Mouse (Mus musculus) C2C12 (cell line): ENCODE results near the gene Cd86. TPM values are rescaled to one million over a fixed set of nuclear protein-coding genes. Genes with fewer than 3 reads are reported as not detected.

Experiments used
- H3K27me3 ChIP-seq: one replicate; pipeline ENCODE4 v1.6.1; 2011; ENCODE audit not compliant: control insufficient read depth, insufficient read depth, insufficient read length
- H3K36me3 ChIP-seq: one replicate; pipeline ENCODE4 v1.6.1; 2011; ENCODE audit not compliant: control insufficient read depth, insufficient read depth
- H3K4me3 ChIP-seq: one replicate; pipeline ENCODE4 v1.5.1; 2011; ENCODE audit warnings: mild to moderate bottlenecking, control low read depth; ENCODE audit not compliant: poor library complexity, insufficient read depth, severe bottlenecking
- H3K79me2 ChIP-seq: one replicate; pipeline ENCODE4 v1.6.1; 2011; ENCODE audit not compliant: control insufficient read depth, insufficient read depth
- H3K79me3 ChIP-seq: one replicate; pipeline ENCODE4 v1.6.1; 2011; ENCODE audit warnings: low read depth, control low read depth
- H3ac ChIP-seq: one replicate; pipeline ENCODE3; 2011; ENCODE audit warnings: low read depth; ENCODE audit not compliant: control insufficient read depth, insufficient read length
- CEBPB ChIP-seq: IDR thresholded peaks from one replicate; pipeline ENCODE4 v1.6.1; 2011; ENCODE audit warnings: low read depth, mild to moderate bottlenecking, control low read depth, moderate library complexity
- CTCF ChIP-seq: IDR thresholded peaks from one replicate; pipeline ENCODE4 v1.5.1; 2011; ENCODE audit not compliant: control insufficient read depth, insufficient read depth, insufficient read length
- FOSL1 ChIP-seq: IDR thresholded peaks from one replicate; pipeline ENCODE4 v1.8.0; 2011; ENCODE audit warnings: mild to moderate bottlenecking, low read length; ENCODE audit not compliant: poor library complexity, insufficient read depth, severe bottlenecking
- MAX ChIP-seq: IDR thresholded peaks from one replicate; pipeline ENCODE4 v1.6.1; 2011; ENCODE audit warnings: mild to moderate bottlenecking, control low read depth
- MYOD1 ChIP-seq: IDR thresholded peaks from one replicate; pipeline ENCODE4 v1.6.1; 2011; ENCODE audit warnings: low read depth; ENCODE audit not compliant: control insufficient read depth, insufficient read length
- MYOG ChIP-seq: IDR thresholded peaks from one replicate; pipeline ENCODE4 v1.6.1; 2011; ENCODE audit not compliant: control insufficient read depth, insufficient read length; ENCODE audit errors: extremely low read depth
- USF1 ChIP-seq: IDR thresholded peaks from one replicate; pipeline ENCODE4 v1.6.1; 2011; ENCODE audit warnings: low read depth, mild to moderate bottlenecking, control low read depth, moderate library complexity
- polyA plus RNA-seq: library from polyadenylated mRNA; unstranded; fragments of >200 nt; fragmentation: generic; extraction: Trizol; gene quantifications from one replicate; pipeline ENCODE4 v1.2.1, GENCODE M21; 2012; ENCODE audit warnings: missing spikeins

Gene Cd86
- polyA plus RNA-seq, 1 experiment, result not detected

GRCm38 (mm10) chr16:36673196-36673595, 7.3 kb upstream of the Cd86 start:
- Histone ChIP-seq H3K36me3 (no peaks in the 10 kb centered on the region), H3K79me2 (no peaks in the 10 kb centered on the region)

GRCm38 (mm10) chr16:36670590-36670989, 4.7 kb upstream of the Cd86 start:
- no peaks in the 10 kb centered on the region for H3K27me3 ChIP-seq
- H3K4me3 ChIP-seq, result no peak overlapping the region
- H3ac ChIP-seq, result no peak overlapping the region
- H3K79me3 ChIP-seq, result no peaks in the 10 kb centered on the region
- H3K79me2 ChIP-seq, result no peaks in the 10 kb centered on the region
- H3K36me3 ChIP-seq, result no peaks in the 10 kb centered on the region
- TF ChIP-seq MAX (no peak), USF1 (no peak), MYOG (no peak), MYOD1 (no peak), CTCF (no peak), CEBPB (no peak), FOSL1 (no peak)

More at GRCm38 (mm10) chr16:36673196-36673595, 7.3 kb upstream of the Cd86 start:
- TF ChIP-seq USF1 (no peak), CTCF (no peak), MYOG (no peak), CEBPB (no peak), MYOD1 (no peak), FOSL1 (no peak), MAX (no peak)
- Histone ChIP-seq H3K79me3 (no peaks in the 10 kb centered on the region), H3K27me3 (no peaks in the 10 kb centered on the region), H3ac (no peak overlapping the region), H3K4me3 (no peak overlapping the region)

DNA sequence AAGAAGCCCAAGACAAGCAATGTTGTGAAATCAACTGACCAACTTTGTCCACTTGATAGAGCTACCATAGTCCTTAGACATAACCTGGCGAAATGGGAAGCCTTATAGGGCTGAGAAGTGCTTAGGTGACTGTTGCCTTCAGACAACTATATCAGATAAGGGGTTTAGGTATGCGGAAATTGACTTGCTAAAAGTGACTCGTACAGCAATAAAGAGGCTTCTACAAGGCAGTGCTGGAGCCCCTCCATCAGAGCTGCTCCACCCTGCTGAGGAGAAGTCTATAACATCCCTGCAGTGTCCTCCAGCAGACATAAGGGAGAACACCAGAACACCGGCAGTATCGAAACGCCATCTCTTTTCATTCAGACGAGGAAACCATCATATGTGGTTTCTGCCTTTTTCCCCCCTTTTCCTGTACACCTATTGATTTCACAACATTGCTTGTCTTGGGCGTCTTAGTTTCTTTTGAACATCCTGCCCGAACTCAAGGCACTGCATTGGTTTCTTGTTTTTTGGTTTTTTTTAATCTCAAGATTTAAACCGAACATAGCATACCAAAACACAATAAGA, 652 bp upstream of the Cd86 start:
- H3K27me3 ChIP-seq, result no peaks in the 10 kb centered on the region
- TF ChIP-seq USF1 (no peak), MAX (no peak), FOSL1 (no peak), MYOD1 (no peak), CEBPB (no peak)
- H3K79me3 ChIP-seq, result no peaks in the 10 kb centered on the region
- H3K79me2 ChIP-seq, result no peaks in the 10 kb centered on the region
- no peak overlapping the region for H3K4me3 ChIP-seq
- no peaks in the 10 kb centered on the region for H3K36me3 ChIP-seq
- H3ac ChIP-seq, result no peak overlapping the region

DNA sequence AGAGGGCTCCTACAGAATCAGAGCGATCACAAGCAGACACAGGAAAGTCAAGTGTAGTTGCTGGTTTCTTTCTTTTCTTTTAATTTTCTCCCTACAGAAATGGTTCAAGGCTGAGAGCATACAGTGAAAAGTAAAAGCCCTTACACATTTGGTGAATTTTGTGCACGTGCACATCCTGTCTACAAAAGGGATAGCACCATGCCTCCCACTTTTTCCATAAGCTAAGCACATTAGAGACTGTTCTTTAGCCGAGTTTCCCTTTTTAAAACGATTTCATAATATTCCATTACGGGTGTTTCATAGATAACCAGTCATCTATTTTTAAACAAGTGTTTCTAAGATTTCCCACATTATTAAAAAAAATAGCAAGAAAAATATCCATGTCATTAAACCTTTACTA, 2.4 kb downstream of the Cd86 start:
- Histone ChIP-seq H3K79me3 (no peaks in the 10 kb centered on the region), H3K27me3 (no peaks in the 10 kb centered on the region), H3ac (no peak overlapping the region), H3K36me3 (no peaks in the 10 kb centered on the region), H3K79me2 (no peaks in the 10 kb centered on the region), H3K4me3 (no peak overlapping the region)
- no peak for TF ChIP-seq USF1
- no peak for TF ChIP-seq CTCF
- TF ChIP-seq MAX, result no peak
- TF ChIP-seq MYOD1, result no peak
- TF ChIP-seq MYOG, result no peak
- no peak for TF ChIP-seq CEBPB
- TF ChIP-seq FOSL1, result no peak

- H3K79me2 ChIP-seq, result no peaks in the 10 kb centered on the region
- H3ac ChIP-seq, result no peak overlapping the region
- TF ChIP-seq CEBPB (no peak), USF1 (no peak), FOSL1 (no peak), MAX (no peak), MYOD1 (no peak), MYOG (no peak), CTCF (no peak)
- H3K4me3 ChIP-seq, result no peak overlapping the region
- H3K36me3 ChIP-seq, result no peaks in the 10 kb centered on the region
- H3K79me3 ChIP-seq, result no peaks in the 10 kb centered on the region
- H3K27me3 ChIP-seq, result no peaks in the 10 kb centered on the region
Measured at GRCm38 (mm10) chr16:36661330-36661729, 4.6 kb downstream of the Cd86 start.

DNA sequence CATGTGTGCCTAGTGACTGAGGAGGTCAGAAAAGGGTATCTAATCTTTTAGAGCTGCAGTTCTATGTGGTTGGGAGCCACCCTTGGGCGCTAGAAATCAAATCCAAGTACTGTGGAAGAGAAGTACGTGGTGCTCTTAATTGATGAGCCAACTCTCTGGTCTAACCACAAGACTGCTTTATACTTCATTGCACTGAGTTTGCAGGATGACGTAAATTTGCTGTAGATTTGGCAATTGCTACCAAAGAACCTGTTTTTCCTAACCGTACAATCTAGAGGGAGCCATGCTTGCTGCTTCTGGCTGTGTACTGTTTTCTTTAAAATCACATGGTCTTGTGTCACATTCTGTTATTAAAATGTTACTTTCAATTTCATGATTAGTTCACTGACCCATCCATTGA, 10.0 kb downstream of the Cd86 start:
- Histone ChIP-seq H3K36me3 (no peaks in the 10 kb centered on the region), H3K79me2 (no peaks in the 10 kb centered on the region), H3K79me3 (no peaks in the 10 kb centered on the region), H3K4me3 (no peak overlapping the region), H3K27me3 (no peaks in the 10 kb centered on the region), H3ac (no peak overlapping the region)
- no peak for TF ChIP-seq CEBPB
- no peak for TF ChIP-seq CTCF
- no peak for TF ChIP-seq FOSL1
- no peak for TF ChIP-seq USF1
